Mouse (Mus musculus) intestine, postnatal 0 days (tissue): Measurements from ENCODE around the gene Cacna1s. TPM values are rescaled to one million over a fixed set of nuclear protein-coding genes. Genes with fewer than 3 reads are reported as not detected.
A peak's percentile ranks its signal among the peaks of the same experiment; 100 is the strongest.

Source experiments
- ATAC-seq: fragments of 200-750 bp; cut with Nextera tagmentation; 2 replicates; pipeline ENCODE4 v1.8.0; 2017; ENCODE audit warnings: mild to moderate bottlenecking, moderate TSS enrichment, moderate library complexity
- H3K27ac ChIP-seq: fragments of 300-500 bp; sonication (generic); 2 replicates; pipeline ENCODE4 v1.5.1; 2014; ENCODE audit warnings: mild to moderate bottlenecking, low read depth, low read length, moderate library complexity
- H3K27me3 ChIP-seq: fragments of 300-500 bp; sonication (generic); replicated peaks from 2 replicates; pipeline ENCODE4 v1.6.1; 2014; ENCODE audit warnings: low read length, mixed read lengths; ENCODE audit not compliant: control insufficient read depth, insufficient read depth
- H3K36me3 ChIP-seq: fragments of 300-500 bp; sonication (generic); 2 replicates; pipeline ENCODE4 v1.6.1; 2014; ENCODE audit warnings: mild to moderate bottlenecking, moderate library complexity; ENCODE audit not compliant: control insufficient read depth, insufficient read depth
- H3K4me1 ChIP-seq: fragments of 300-500 bp; sonication (generic); replicated peaks from 2 replicates; pipeline ENCODE4 v1.6.1; 2014; ENCODE audit warnings: antibody characterized with exemption, low read length, mixed read lengths; ENCODE audit not compliant: control insufficient read depth, insufficient read depth
- H3K4me2 ChIP-seq: fragments of 300-500 bp; sonication (generic); replicated peaks from 2 replicates; pipeline ENCODE4 v1.6.1; 2014; ENCODE audit warnings: low read depth, mild to moderate bottlenecking, moderate library complexity
- H3K4me3 ChIP-seq: fragments of 300-500 bp; sonication (generic); 2 replicates; pipeline ENCODE4 v1.5.1; 2014; ENCODE audit warnings: low read depth, low read length
- H3K9ac ChIP-seq: fragments of 300-500 bp; sonication (generic); 2 replicates; pipeline ENCODE4 v1.6.1; 2014; ENCODE audit warnings: mild to moderate bottlenecking, low read depth, low read length
- H3K9me3 ChIP-seq: fragments of 300-500 bp; sonication (generic); 2 replicates; pipeline ENCODE4 v1.6.1; 2016; ENCODE audit warnings: mixed run types; ENCODE audit not compliant: control insufficient read depth
- CTCF ChIP-seq: sonication (generic); IDR thresholded peaks from 2 replicates; pipeline ENCODE4 v1.5.1; 2016; ENCODE audit warnings: low read depth, mild to moderate bottlenecking, control low read depth, antibody characterized with exemption, moderate library complexity
- WGBS: fragments of 180-500 bp; shearing (Covaris S2); extraction: QIAGEN DNeasy Blood & Tissue Kit; methylation state at CpG from one replicate; pipeline ENCODE4 v1.1.7; 2014; 5-methylcytosine and 5-hydroxymethylcytosine counted together
- polyA plus RNA-seq: library from polyadenylated mRNA; unstranded; fragments of >200 nt; fragmentation: Nextera tagmentation; extraction: Ambion mirVana; gene quantifications from 2 replicates; pipeline ENCODE4 v1.2.1, GENCODE M21; 2015

The Cacna1s gene
- polyA plus RNA-seq, 1 experiment from 2014 or later, result 0.22 TPM

- peak; percentile 93 for ATAC-seq
- H3K36me3 ChIP-seq, result no peaks in the 10 kb centered on the region
These were observed 73.7 kb downstream of the Cacna1s start for GRCm38 (mm10) chr1:136126159-136126765.

GRCm38 (mm10) chr1:136126895-136127294, 74.3 kb downstream of the Cacna1s start:
- no peak for TF ChIP-seq CTCF
- H3K4me1 ChIP-seq, result peaks cover 30% of the 10 kb centered on the region
- H3K9me3 ChIP-seq, result no peaks in the 10 kb centered on the region
- H3K4me3 ChIP-seq, result no peak overlapping the region
- H3K9ac ChIP-seq, result no peak overlapping the region
- no peak overlapping the region for H3K4me2 ChIP-seq
- no peaks in the 10 kb centered on the region for H3K36me3 ChIP-seq
- 60% methylated on average over 10 of the region's 10 CpGs for WGBS
- H3K27ac ChIP-seq, result peak overlapping the region; percentile 80
- ATAC-seq, result no peak
- H3K27me3 ChIP-seq, result no peaks in the 10 kb centered on the region

More at GRCm38 (mm10) chr1:136126159-136126765, 73.7 kb downstream of the Cacna1s start:
- peaks cover 27% of the 10 kb centered on the region for H3K4me1 ChIP-seq
- 43% methylated on average over 10 of the region's 10 CpGs for WGBS
- no peak overlapping the region for H3K4me3 ChIP-seq
- peak overlapping the region; percentile 80 for H3K27ac ChIP-seq
- H3K27me3 ChIP-seq, result no peaks in the 10 kb centered on the region
- TF ChIP-seq CTCF, result 0 out of 2 replicates have a peak, but pooled peaks have one; percentile 15
- H3K4me2 ChIP-seq, result 0 out of 2 replicates have a peak overlapping the region, but pooled peaks have one; percentile 21
- H3K9ac ChIP-seq, result no peak overlapping the region
- H3K9me3 ChIP-seq, result no peaks in the 10 kb centered on the region

- Histone ChIP-seq H3K27me3 (no peaks in the 10 kb centered on the region), H3K4me2 (no peak overlapping the region), H3K9me3 (no peaks in the 10 kb centered on the region), H3K9ac (no peak overlapping the region), H3K4me1 (peaks cover 35% of the 10 kb centered on the region), H3K27ac (no peak overlapping the region), H3K36me3 (no peaks in the 10 kb centered on the region), H3K4me3 (no peak overlapping the region)
- TF ChIP-seq CTCF, result no peak
- ATAC-seq, result no peak
- 62% methylated on average over 3 of the region's 3 CpGs for WGBS
These were observed 75.3 kb downstream of the Cacna1s start for GRCm38 (mm10) chr1:136127856-136128255.

- H3K4me1 ChIP-seq, result peaks cover 35% of the 10 kb centered on the region
- no peak overlapping the region for H3K4me3 ChIP-seq
- TF ChIP-seq CTCF, result no peak
- H3K27ac ChIP-seq, result no peak overlapping the region
- H3K27me3 ChIP-seq, result no peaks in the 10 kb centered on the region
- no peak overlapping the region for H3K4me2 ChIP-seq
- ATAC-seq, result no peak
- H3K36me3 ChIP-seq, result no peaks in the 10 kb centered on the region
- H3K9me3 ChIP-seq, result no peaks in the 10 kb centered on the region
- no peak overlapping the region for H3K9ac ChIP-seq
- WGBS, result 53% methylated on average over 5 of the region's 5 CpGs
These were observed 75.9 kb downstream of the Cacna1s start for GRCm38 (mm10) chr1:136128416-136128815.

GRCm38 (mm10) chr1:136128944-136129589, 76.5 kb downstream of the Cacna1s start:
- H3K27ac ChIP-seq, result no peak overlapping the region; the same call in 1 of the 2 replicates
- no peak overlapping the region for H3K4me3 ChIP-seq
- H3K9ac ChIP-seq, result no peak overlapping the region
- peaks cover 40% of the 10 kb centered on the region for H3K4me1 ChIP-seq
- H3K27me3 ChIP-seq, result no peaks in the 10 kb centered on the region
- ATAC-seq, result no peak
- TF ChIP-seq CTCF, result 0 out of 2 replicates have a peak, but pooled peaks have one; percentile 4
- no peak overlapping the region for H3K4me2 ChIP-seq
- no peaks in the 10 kb centered on the region for H3K9me3 ChIP-seq
- 56% methylated on average over 4 of the region's 4 CpGs for WGBS
- no peaks in the 10 kb centered on the region for H3K36me3 ChIP-seq

GRCm38 (mm10) chr1:136130107-136130506, 77.6 kb downstream of the Cacna1s start:
- Histone ChIP-seq H3K27ac (no peak overlapping the region; the same call in 1 of the 2 replicates), H3K27me3 (no peaks in the 10 kb centered on the region), H3K9me3 (no peaks in the 10 kb centered on the region), H3K9ac (no peak overlapping the region), H3K4me3 (no peak overlapping the region), H3K4me1 (peaks cover 35% of the 10 kb centered on the region), H3K36me3 (no peaks in the 10 kb centered on the region), H3K4me2 (peak overlapping the region; percentile 97; the same call in 1 of the 2 replicates)
- ATAC-seq, result no peak
- TF ChIP-seq CTCF, result no peak
- 66% methylated on average over 3 of the region's 3 CpGs for WGBS
